Mouse (Mus musculus): ENCODE data around the gene Tbl1x. TPM values are rescaled to one million over a fixed set of nuclear protein-coding genes. Genes with fewer than 3 reads are reported as not detected.

Gene Tbl1x
- polyA plus RNA-seq, 1 experiment, result 33.4 TPM

DNA sequence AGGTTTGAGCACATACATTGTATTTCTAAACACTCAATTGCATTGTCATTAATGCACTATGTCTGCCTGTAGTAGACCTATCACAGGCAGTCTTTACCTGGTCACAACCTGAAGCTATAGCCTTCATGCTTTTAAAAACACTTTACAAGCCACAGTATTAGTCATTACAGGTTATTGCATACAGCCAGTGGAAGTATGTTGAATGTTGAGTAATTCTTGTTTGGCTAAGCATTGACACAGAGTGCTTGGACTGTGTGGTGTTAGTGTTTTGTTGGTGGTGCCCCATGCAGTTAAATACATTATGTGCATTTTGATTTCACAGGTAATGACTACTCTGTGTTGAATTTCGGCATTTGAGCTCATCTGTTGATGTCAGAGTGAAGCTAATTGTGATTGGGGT is 45.2 kb downstream of the Tbl1x start:
- Histone ChIP-seq H3K4me1 (ENCODE audit: control insufficient read depth, insufficient read depth, low read length) (peaks cover 2% of the 10 kb centered on the region; the same call in 1 of the 2 replicates), H3K4me3 (ENCODE audit: insufficient read depth, low read length) (no peak overlapping the region), H3K27ac (ENCODE audit: insufficient read depth, low read length) (no peak overlapping the region)
- no peak for TF ChIP-seq POLR2A (IDR thresholded peaks at IDR 0.05; ENCODE audit: extremely low read depth, insufficient read depth, low read length)
- no peak for TF ChIP-seq CTCF (IDR thresholded peaks at IDR 0.05; ENCODE audit: extremely low read depth, insufficient read depth, low read length)

GRCm38 (mm10) chrX:77559199-77559881 is 48.5 kb downstream of the Tbl1x start:
- peaks cover 2% of the 10 kb centered on the region; the same call in 1 of the 2 replicates for H3K4me1 ChIP-seq (ENCODE audit: control insufficient read depth, insufficient read depth, low read length)
- H3K4me3 ChIP-seq (ENCODE audit: insufficient read depth, low read length), result no peak overlapping the region
- no peak overlapping the region for H3K27ac ChIP-seq (ENCODE audit: insufficient read depth, low read length)
- TF ChIP-seq POLR2A (IDR thresholded peaks at IDR 0.05; ENCODE audit: extremely low read depth, insufficient read depth, low read length) (no peak), CTCF (IDR thresholded peaks at IDR 0.05; ENCODE audit: extremely low read depth, insufficient read depth, low read length) (no peak)

DNA sequence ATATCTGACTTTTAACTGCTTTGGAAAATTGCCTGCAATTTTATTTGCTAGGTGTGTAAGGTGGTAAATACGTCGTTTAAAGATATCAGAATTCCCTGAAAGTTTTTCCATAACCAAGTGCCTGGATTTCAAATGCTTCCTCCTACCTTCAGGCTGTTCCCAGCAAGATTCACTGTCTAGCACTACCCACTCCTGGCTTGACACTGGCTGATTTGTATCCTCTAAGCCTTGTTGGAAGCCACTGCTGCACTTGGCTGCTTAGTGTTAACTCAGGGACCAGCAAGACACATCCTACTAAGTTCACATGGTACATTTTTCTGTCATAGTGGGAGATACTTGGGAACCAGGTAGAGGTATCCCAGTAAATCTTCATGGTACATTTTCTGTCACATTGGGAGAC is 52.8 kb downstream of the Tbl1x start:
- Histone ChIP-seq H3K27ac (ENCODE audit: insufficient read depth, low read length) (no peak overlapping the region), H3K4me3 (ENCODE audit: insufficient read depth, low read length) (no peak overlapping the region), H3K4me1 (ENCODE audit: control insufficient read depth, insufficient read depth, low read length) (peaks cover 2% of the 10 kb centered on the region; the same call in 1 of the 2 replicates)
- TF ChIP-seq POLR2A (IDR thresholded peaks at IDR 0.05; ENCODE audit: extremely low read depth, insufficient read depth, low read length) (no peak), CTCF (IDR thresholded peaks at IDR 0.05; ENCODE audit: extremely low read depth, insufficient read depth, low read length) (no peak)

- TF ChIP-seq POLR2A (IDR thresholded peaks at IDR 0.05; ENCODE audit: extremely low read depth, insufficient read depth, low read length) (no peak), CTCF (IDR thresholded peaks at IDR 0.05; ENCODE audit: extremely low read depth, insufficient read depth, low read length) (no peak)
These were observed 55.9 kb downstream of the Tbl1x start for GRCm38 (mm10) chrX:77566739-77567138.

GRCm38 (mm10) chrX:77568013-77568412 is 57.2 kb downstream of the Tbl1x start:
- TF ChIP-seq CTCF (IDR thresholded peaks at IDR 0.05; ENCODE audit: extremely low read depth, insufficient read depth, low read length), result no peak
- no peak for TF ChIP-seq POLR2A (IDR thresholded peaks at IDR 0.05; ENCODE audit: extremely low read depth, insufficient read depth, low read length)
- Histone ChIP-seq H3K27ac (ENCODE audit: insufficient read depth, low read length) (no peak overlapping the region), H3K4me3 (ENCODE audit: insufficient read depth, low read length) (no peak overlapping the region), H3K4me1 (ENCODE audit: control insufficient read depth, insufficient read depth, low read length) (peaks cover 2% of the 10 kb centered on the region; the same call in 1 of the 2 replicates)

More at GRCm38 (mm10) chrX:77566739-77567138, 55.9 kb downstream of the Tbl1x start:
- Histone ChIP-seq H3K4me1 (ENCODE audit: control insufficient read depth, insufficient read depth, low read length) (peaks cover 2% of the 10 kb centered on the region; the same call in 1 of the 2 replicates), H3K4me3 (ENCODE audit: insufficient read depth, low read length) (no peak overlapping the region), H3K27ac (ENCODE audit: insufficient read depth, low read length) (no peak overlapping the region)

GRCm38 (mm10) chrX:77573743-77574142 is 62.9 kb downstream of the Tbl1x start:
- TF ChIP-seq POLR2A (IDR thresholded peaks at IDR 0.05; ENCODE audit: extremely low read depth, insufficient read depth, low read length), result no peak
- no peak for TF ChIP-seq CTCF (IDR thresholded peaks at IDR 0.05; ENCODE audit: extremely low read depth, insufficient read depth, low read length)
- H3K4me3 ChIP-seq (ENCODE audit: insufficient read depth, low read length), result no peak overlapping the region

GRCm38 (mm10) chrX:77577108-77577507 is 66.3 kb downstream of the Tbl1x start:
- no peak overlapping the region for H3K4me3 ChIP-seq (ENCODE audit: insufficient read depth, low read length)
- no peak for TF ChIP-seq CTCF (IDR thresholded peaks at IDR 0.05; ENCODE audit: extremely low read depth, insufficient read depth, low read length)
- no peak for TF ChIP-seq POLR2A (IDR thresholded peaks at IDR 0.05; ENCODE audit: extremely low read depth, insufficient read depth, low read length)
- H3K27ac ChIP-seq (ENCODE audit: insufficient read depth, low read length), result no peak overlapping the region
- H3K4me1 ChIP-seq (ENCODE audit: control insufficient read depth, insufficient read depth, low read length), result peaks cover 1% of the 10 kb centered on the region; the same call in 1 of the 2 replicates

More at GRCm38 (mm10) chrX:77573743-77574142, 62.9 kb downstream of the Tbl1x start:
- Histone ChIP-seq H3K4me1 (ENCODE audit: control insufficient read depth, insufficient read depth, low read length) (peaks cover 1% of the 10 kb centered on the region; the same call in 1 of the 2 replicates), H3K27ac (ENCODE audit: insufficient read depth, low read length) (no peak overlapping the region)

DNA sequence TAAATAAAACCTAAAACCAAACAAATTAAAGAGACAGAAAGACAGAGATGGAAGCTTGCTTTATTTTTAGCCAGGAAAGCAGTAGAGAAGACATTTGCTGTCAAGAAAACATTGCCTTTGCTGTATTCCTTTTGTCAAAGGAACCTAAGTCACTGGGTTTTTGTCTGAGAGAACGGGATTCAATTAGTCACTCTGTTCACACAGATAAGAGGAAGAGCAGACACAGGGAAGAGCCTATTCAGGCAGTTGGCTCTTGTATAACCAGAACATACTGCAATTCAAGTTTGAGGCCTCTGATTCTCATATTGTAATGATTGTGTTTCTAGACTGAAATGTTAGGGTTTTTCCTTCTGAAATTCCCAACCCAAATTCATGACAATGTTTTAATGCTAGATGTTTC is 67.4 kb downstream of the Tbl1x start:
- no peak for TF ChIP-seq POLR2A (IDR thresholded peaks at IDR 0.05; ENCODE audit: extremely low read depth, insufficient read depth, low read length)
- TF ChIP-seq CTCF (IDR thresholded peaks at IDR 0.05; ENCODE audit: extremely low read depth, insufficient read depth, low read length), result no peak
- H3K4me3 ChIP-seq (ENCODE audit: insufficient read depth, low read length), result no peak overlapping the region
- H3K4me1 ChIP-seq (ENCODE audit: control insufficient read depth, insufficient read depth, low read length), result peaks cover 1% of the 10 kb centered on the region; the same call in 1 of the 2 replicates
- H3K27ac ChIP-seq (ENCODE audit: insufficient read depth, low read length), result no peak overlapping the region; the same call in 1 of the 2 replicates

DNA sequence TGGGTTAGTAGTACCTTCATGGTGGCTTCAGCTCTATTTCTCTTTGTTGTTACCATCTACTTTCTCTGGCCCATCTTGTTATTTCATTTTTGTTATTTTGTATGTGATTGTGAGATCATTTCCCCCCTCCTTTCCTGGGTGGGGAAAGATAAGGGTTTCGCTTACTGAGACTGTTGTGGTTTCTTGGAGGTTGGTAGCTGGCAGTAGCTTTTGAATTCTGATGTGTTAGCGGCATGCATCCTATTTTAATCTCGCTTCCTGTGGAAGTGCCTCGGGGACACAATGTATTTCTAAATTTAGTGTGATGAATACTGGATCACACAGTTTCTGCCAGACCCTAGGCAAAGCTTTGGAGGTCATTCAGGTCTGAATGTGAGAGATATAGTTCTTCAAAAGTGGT is 69.2 kb downstream of the Tbl1x start:
- Histone ChIP-seq H3K4me1 (ENCODE audit: control insufficient read depth, insufficient read depth, low read length) (peaks cover 1% of the 10 kb centered on the region; the same call in 1 of the 2 replicates), H3K4me3 (ENCODE audit: insufficient read depth, low read length) (no peak overlapping the region), H3K27ac (ENCODE audit: insufficient read depth, low read length) (no peak overlapping the region)
- no peak for TF ChIP-seq CTCF (IDR thresholded peaks at IDR 0.05; ENCODE audit: extremely low read depth, insufficient read depth, low read length)
- TF ChIP-seq POLR2A (IDR thresholded peaks at IDR 0.05; ENCODE audit: extremely low read depth, insufficient read depth, low read length), result no peak

DNA sequence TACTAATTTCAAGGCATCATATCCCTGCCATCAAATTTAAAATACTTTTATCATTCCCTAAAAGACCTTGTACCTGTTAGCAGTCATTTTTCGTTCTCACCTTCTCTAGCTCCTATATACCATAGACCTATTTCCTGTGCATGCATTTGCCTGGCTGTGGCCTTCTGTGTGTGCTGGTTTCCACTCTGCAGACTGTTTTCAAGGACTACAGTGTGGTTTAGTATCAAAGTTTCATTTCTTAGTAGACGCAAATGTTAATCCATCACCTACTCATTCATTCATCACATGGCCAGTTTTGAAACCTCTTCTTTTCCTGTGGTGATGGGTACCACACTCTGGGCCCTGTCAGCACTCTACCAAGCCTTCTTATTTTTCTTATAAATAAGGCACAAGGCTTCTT is 75.2 kb downstream of the Tbl1x start:
- Histone ChIP-seq H3K4me1 (ENCODE audit: control insufficient read depth, insufficient read depth, low read length) (no peaks in the 10 kb centered on the region), H3K4me3 (ENCODE audit: insufficient read depth, low read length) (no peak overlapping the region), H3K27ac (ENCODE audit: insufficient read depth, low read length) (no peak overlapping the region)
- no peak for TF ChIP-seq POLR2A (IDR thresholded peaks at IDR 0.05; ENCODE audit: extremely low read depth, insufficient read depth, low read length)
- TF ChIP-seq CTCF (IDR thresholded peaks at IDR 0.05; ENCODE audit: extremely low read depth, insufficient read depth, low read length), result no peak
